Mouse (Mus musculus) ES-E14 (cell line): ENCODE data around the gene Zc3h4. TPM values are rescaled to one million over a fixed set of nuclear protein-coding genes. Genes with fewer than 3 reads are reported as not detected.

Experiments
- DNase-seq: peaks from one replicate; pipeline ENCODE4 v3.0.0-alpha.2; 2013; ENCODE audit warnings: low read depth, low spot score
- H3K27ac ChIP-seq: 2 replicates; pipeline ENCODE4 v1.5.1; 2012; ENCODE audit warnings: low read depth, mild to moderate bottlenecking, low read length, moderate library complexity, mixed read lengths; ENCODE audit not compliant: poor library complexity, insufficient read depth, severe bottlenecking
- H3K36me3 ChIP-seq: 2 replicates; pipeline ENCODE4 v1.6.1; 2012; ENCODE audit warnings: mild to moderate bottlenecking, low read length, moderate library complexity, mixed read lengths; ENCODE audit not compliant: control insufficient read depth, poor library complexity, insufficient read depth, severe bottlenecking
- H3K4me1 ChIP-seq, 2 experiments: fragments of 150-350 bp in 1 of 2; sonication (generic) in 1 of 2; 2 replicates each; pipeline ENCODE4 v1.6.1; 2012; ENCODE audit warnings: low read length in 2 of 2, mild to moderate bottlenecking in 1 of 2, mixed read lengths in 1 of 2; ENCODE audit not compliant: control insufficient read depth in 2 of 2, insufficient read depth in 2 of 2, poor library complexity in 1 of 2
- H3K4me3 ChIP-seq, 2 experiments: fragments of 150-350 bp in 1 of 2; sonication (generic) in 1 of 2; 2 replicates each; pipeline ENCODE4 v1.5.1; 2012; ENCODE audit warnings: low read length in 2 of 2, low read depth in 1 of 2, mild to moderate bottlenecking in 1 of 2, mixed read lengths in 1 of 2; ENCODE audit not compliant: insufficient read depth in 1 of 2, poor library complexity in 1 of 2, severe bottlenecking in 1 of 2
- H3K9ac ChIP-seq: 2 replicates; pipeline ENCODE4 v1.6.1; 2012; ENCODE audit warnings: low read depth, mild to moderate bottlenecking, low read length, mixed read lengths; ENCODE audit not compliant: poor library complexity, insufficient read depth, severe bottlenecking
- H3K9me3 ChIP-seq: fragments of 150-350 bp; sonication (generic); 2 replicates; pipeline ENCODE4 v1.6.1; 2012; ENCODE audit warnings: low read depth, mild to moderate bottlenecking, low read length; ENCODE audit not compliant: control insufficient read depth, insufficient read depth
- CHD2 ChIP-seq: IDR thresholded peaks from 2 replicates; pipeline ENCODE4 v1.6.1; 2014; ENCODE audit warnings: mild to moderate bottlenecking, low read depth, low read length, inconsistent platforms
- HCFC1 ChIP-seq: IDR thresholded peaks from 2 replicates; pipeline ENCODE4 v1.6.1; 2012; ENCODE audit warnings: low read length, inconsistent platforms, borderline replicate concordance; ENCODE audit not compliant: insufficient read depth
- MAFK ChIP-seq: IDR thresholded peaks from 2 replicates; pipeline ENCODE4 v1.6.1; 2014; ENCODE audit warnings: mild to moderate bottlenecking, low read depth, low read length, inconsistent platforms; ENCODE audit not compliant: insufficient read depth
- ZC3H11A ChIP-seq: IDR thresholded peaks from 2 replicates; pipeline ENCODE4 v1.6.1; 2012; ENCODE audit warnings: low read depth, mild to moderate bottlenecking, inconsistent platforms, low read length, borderline replicate concordance
- ZNF384 ChIP-seq: IDR thresholded peaks from 2 replicates; pipeline ENCODE4 v1.6.1; 2012; ENCODE audit warnings: low read depth, low read length, inconsistent platforms
- in situ Hi-C, 2 experiments: fragments of 600-800 bp; cut with MboI; formaldehyde crosslinking; loops; one replicate each; pipeline ENCODE4 v1.15.1; 2025; ENCODE audit warnings: low sequenced_read_pairs in 2 of 2, inconsistent platforms in 1 of 2; ENCODE audit not compliant: unreplicated experiment in 2 of 2
- total RNA-seq: library from RNA; depleted of rRNA; stranded (reverse); fragments of 300-350 nt; gene quantifications from 2 replicates; pipeline ENCODE4 v1.2.3, GENCODE M21; 2012

The Zc3h4 gene
- total RNA-seq, 1 experiment = 43.7 TPM

DNA sequence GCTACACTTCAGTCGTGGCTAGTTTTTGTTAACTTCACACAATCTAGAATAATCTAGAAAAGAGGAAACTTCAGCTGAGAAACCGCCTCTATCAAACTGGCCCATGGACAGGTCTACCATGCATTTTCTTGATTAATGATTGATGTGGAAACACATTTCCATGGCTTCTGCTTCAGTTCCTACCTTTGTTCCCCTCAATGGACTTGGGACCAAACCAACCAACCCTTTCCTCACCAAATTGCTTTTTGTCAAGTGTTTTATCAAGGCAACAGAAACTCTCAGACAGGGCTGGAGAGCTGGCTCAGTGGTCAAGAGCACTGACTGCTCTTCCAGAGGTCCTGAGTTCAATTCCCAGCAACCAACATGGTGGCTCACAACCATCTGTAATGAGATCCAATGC is 30.1 kb upstream of the Zc3h4 start:
- no peak overlapping the region for H3K4me3 ChIP-seq
- H3K36me3 ChIP-seq = peaks cover 53% of the 10 kb centered on the region
- H3K9me3 ChIP-seq = no peaks in the 10 kb centered on the region
- H3K4me1 ChIP-seq = peaks cover 2 to 10% of the 10 kb centered on the region in 2 experiments; a peak in 3 of 4 replicates
- in situ Hi-C loops = no loop called here
- DNase-seq = no peak
- H3K27ac ChIP-seq = no peak overlapping the region
- TF ChIP-seq ZC3H11A (no peak), CHD2 (no peak), HCFC1 (no peak), ZNF384 (no peak), MAFK (no peak)
- H3K9ac ChIP-seq = no peak overlapping the region

DNA sequence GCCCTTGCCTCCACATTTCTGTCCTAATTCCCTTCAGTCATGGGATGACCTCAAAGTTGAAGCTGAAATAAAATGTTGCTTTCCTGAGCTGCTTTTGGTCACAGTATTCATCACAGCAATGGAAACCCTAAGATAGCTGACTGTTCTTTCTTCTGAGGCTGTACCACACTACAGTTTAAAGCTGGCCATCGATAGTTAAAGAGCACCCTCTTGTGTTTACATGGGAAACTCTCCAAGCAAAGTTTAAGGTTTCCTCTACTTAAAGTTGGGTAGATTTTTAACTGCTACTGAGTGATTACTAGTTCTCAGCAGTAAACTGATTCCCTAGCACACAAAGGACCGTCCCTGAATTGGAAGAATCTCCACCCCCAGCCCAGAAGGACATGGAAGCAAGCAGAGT is 27.0 kb upstream of the Zc3h4 start:
- Histone ChIP-seq H3K36me3 (peaks cover 52% of the 10 kb centered on the region), H3K4me3 (no peak overlapping the region), H3K9ac (no peak overlapping the region), H3K4me1 (no peaks in the 10 kb centered on the region; a peak in 1 of 4 replicates), H3K27ac (no peak overlapping the region), H3K9me3 (no peaks in the 10 kb centered on the region)
- no peak for DNase-seq
- TF ChIP-seq ZNF384 = no peak
- TF ChIP-seq MAFK = no peak
- no peak for TF ChIP-seq ZC3H11A
- TF ChIP-seq CHD2 = no peak
- in situ Hi-C loops = no loop called here

DNA sequence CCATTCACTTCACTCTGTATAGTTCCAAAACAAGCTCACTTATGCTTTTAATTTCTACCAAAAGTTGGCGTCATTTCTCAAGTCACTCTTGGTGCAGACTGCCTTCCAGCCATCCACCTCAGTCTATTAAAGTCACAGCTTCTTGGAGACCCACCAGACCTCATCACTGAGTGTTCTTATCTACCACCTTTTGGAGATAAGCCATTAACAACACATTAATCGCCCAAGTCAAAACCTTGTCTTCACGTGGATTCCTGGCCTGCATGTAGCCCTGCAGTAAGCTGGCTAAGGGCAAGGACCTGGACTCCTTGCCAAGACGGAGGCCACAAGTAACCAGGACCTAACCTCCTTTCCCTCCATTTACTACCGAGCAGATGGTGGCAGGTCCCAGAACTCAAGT is 25.7 kb upstream of the Zc3h4 start:
- in situ Hi-C loops = no loop called here
- Histone ChIP-seq H3K4me1 (no peaks in the 10 kb centered on the region; a peak in 1 of 4 replicates), H3K4me3 (no peak overlapping the region), H3K9me3 (no peaks in the 10 kb centered on the region), H3K9ac (no peak overlapping the region), H3K36me3 (peaks cover 46% of the 10 kb centered on the region), H3K27ac (no peak overlapping the region)
- DNase-seq = no peak
- no peak for TF ChIP-seq MAFK
- TF ChIP-seq HCFC1 = no peak
- no peak for TF ChIP-seq ZC3H11A
- TF ChIP-seq CHD2 = no peak
- no peak for TF ChIP-seq ZNF384

DNA sequence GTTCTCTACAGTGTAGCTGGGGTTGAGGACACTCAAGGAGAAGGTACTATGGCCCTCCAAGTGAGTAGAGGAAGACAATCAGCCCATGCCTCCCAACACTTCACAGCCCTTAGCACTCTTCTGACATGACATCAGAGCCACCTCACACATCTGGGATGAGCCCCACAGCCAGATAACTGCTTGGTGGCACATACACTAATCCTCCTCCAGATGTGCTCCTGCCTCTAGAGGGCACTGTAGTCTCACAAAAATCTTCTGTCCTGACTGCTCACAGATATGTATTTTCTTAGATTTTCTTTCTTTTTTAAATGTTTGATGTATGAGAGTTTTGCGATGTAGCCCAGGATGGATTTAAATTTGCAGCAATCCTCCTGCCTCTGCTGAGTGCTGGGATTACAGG is 24.2 kb upstream of the Zc3h4 start:
- Histone ChIP-seq H3K4me3 (no peak overlapping the region), H3K9ac (no peak overlapping the region), H3K27ac (no peak overlapping the region), H3K36me3 (peaks cover 39% of the 10 kb centered on the region), H3K4me1 (no peaks in the 10 kb centered on the region; a peak in 1 of 4 replicates), H3K9me3 (no peaks in the 10 kb centered on the region)
- TF ChIP-seq ZNF384 = no peak
- no peak for TF ChIP-seq CHD2
- TF ChIP-seq ZC3H11A = no peak
- no peak for TF ChIP-seq MAFK
- TF ChIP-seq HCFC1 = no peak
- in situ Hi-C loops = no loop called here
- DNase-seq = peak; percentile 40
